Mouse (Mus musculus) cerebellum, adult (tissue): ENCODE measurements around the gene Fgfr1op2.
"Not testable (repeated sequence)": the region's sequence is repeated elsewhere in the genome, so short reads cannot be mapped to it uniquely, and the experiment has no call there.

Experiments used
- ATAC-seq: cut with Nextera tagmentation; 2 replicates; pipeline ENCODE4 v1.9.2; 2017; ENCODE audit warnings: mild to moderate bottlenecking, moderate library complexity, mixed read lengths; ENCODE audit not compliant: insufficient number of reproducible peaks, low FRiP score, low TSS enrichment

The Fgfr1op2 gene

DNA sequence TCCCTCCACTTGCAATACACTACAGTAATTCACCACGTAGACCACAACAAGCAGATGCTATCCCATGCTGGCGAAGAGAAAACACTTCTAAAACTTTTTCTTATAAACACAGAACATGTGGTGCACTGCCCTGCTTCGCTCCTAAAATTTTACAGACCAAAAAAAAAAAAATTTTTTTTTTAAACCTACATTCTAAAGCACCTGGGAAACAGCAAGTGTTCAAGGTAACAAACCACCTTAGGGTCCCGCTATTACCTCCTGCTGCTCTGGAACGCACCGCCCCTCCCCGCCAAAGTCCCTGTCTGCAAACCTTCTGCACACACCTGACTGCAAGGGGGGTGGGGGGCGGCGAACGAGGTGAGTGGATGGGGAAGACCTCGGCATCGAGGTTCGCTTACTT lies at the start of gene Fgfr1op2:
Gene Fgfr1op2 (plus strand): TSS at position 301 of the 400 bp plus-strand sequence.
- ATAC-seq: no peak

DNA sequence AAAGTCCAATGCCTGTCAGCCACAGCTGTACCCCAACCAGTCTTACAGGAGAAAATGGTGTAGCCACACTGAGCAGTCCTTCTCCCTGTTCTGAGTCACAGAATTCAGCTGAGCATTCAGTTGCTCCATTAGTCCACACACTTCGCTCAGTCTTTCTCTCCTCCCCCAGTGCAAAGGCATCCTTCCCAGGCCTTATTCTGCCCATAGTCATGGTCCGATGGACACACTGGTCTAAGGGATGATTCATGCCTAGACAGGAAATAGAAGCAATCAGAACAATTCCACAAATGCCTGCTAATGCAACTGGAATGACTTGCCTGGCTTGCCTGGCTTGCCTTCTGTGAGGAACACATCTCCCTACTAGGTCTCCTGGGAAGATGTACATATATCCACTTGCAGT lies 49.5 kb upstream of the Fgfr1op2 start:
- no peak for ATAC-seq

DNA sequence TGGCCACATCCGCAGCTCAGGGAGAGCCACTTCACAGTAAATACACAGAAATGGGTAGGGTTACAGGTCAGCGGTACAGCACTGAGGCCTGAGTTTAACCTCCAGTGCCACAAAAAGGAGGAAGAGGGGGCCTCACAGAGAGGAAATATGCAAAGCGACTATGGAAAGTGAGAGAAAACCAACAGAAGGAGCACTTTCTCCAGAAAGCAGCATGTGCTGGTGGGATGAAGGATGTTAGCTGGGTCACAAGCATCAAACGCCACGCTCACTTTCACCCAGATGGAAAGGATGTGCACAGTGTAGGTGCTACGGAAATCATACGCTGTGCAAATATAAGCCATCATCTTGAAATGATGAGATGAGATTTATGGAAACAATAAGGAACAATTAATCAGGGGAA lies 46.6 kb upstream of the Fgfr1op2 start:
- ATAC-seq: no peak

DNA sequence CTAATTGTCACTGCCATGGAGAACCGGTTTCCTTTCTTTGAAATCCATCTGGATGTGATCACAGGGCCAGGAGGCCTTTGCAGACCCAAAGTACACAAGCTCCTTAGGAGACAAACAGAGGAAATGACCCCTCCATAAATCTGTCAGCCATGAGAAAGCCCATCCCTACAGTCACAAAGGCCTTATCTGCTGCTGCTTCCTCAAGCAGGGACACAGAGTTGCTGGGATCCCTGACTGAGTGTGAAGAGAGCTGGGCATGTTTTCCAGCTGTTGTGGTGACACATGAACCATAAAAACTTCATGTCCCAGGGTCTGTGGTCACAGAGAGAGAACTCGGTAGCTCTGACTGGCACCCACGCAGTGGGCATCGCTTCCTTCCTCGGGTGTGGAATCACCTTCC lies 46.2 kb upstream of the Fgfr1op2 start:
- no peak for ATAC-seq

DNA sequence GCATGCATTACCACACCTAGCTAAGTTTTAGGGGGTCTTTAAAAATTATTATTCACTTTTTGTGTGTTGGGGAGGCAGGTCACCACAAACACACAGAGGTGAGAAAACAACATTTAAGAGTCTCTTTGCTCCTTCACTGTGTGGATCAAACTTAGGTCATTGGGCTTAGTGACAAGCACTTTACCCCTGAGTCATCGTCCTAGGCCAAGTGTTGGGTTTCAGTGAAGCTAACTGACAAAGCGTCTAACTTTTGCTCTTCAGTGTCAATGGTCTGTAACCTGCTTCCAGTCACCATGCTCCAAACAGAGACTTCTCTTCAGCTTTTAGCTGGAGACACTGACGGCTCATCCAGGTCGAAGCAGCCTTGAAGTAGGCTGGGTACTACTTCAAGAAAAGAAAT lies 43.9 kb upstream of the Fgfr1op2 start:
- ATAC-seq: no peak

DNA sequence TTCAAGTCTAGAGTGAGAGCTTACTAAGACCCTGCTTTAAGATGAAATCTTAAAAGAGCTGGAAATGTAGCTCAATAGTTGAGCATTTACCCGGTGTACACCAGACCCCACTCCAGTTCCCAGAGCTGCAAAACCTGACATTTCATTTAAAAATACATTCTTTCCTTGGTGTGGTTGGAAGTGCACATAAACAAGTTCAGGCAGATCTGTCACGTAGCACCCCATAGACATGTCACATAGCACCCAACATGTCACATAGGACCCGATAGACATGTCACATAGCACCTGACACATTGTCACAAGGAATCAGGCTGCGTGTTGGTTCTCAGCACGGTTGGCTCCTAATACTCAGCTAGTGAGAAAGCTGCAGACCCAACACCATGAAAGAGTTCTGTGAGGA lies 41.5 kb upstream of the Fgfr1op2 start:
- ATAC-seq: no peak

DNA sequence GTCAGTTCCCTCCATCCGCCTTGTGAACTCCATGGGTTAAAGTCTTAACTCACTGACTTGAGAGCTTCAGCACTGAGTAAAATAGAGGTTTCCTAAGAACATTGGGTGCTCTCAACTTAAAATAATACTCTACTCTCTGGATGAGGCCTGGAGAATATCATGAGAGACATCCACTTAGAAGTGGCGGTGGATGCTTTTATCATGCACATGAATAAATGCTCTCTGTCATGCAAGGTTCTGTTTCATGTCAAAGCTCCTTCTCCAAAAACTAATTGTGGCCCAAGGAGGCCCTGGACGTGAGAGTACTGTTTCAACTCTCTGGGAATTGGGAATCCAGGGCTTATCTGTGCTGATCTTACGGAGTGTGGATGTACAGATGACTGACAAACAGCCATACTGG lies 39.9 kb upstream of the Fgfr1op2 start:
- no peak for ATAC-seq

DNA sequence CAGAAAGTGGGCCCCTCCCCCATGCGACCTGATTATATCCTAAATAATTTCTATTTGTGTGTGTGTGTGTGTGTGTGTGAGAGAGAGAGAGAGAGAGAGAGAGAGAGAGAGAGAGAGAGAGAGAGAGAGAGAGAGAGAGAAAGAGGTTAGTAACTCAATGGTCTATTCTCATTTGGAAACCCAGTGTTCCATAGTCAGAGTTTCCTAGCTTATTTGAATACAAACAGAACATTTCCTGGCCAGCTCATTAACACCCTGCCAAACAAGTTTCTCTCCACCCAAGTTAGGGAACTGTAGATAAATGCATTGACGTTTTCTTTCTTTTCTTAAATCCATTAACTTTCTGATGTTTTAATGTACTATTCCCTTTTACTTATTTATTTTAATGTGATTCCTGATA lies 38.9 kb upstream of the Fgfr1op2 start:
- no peak for ATAC-seq

DNA sequence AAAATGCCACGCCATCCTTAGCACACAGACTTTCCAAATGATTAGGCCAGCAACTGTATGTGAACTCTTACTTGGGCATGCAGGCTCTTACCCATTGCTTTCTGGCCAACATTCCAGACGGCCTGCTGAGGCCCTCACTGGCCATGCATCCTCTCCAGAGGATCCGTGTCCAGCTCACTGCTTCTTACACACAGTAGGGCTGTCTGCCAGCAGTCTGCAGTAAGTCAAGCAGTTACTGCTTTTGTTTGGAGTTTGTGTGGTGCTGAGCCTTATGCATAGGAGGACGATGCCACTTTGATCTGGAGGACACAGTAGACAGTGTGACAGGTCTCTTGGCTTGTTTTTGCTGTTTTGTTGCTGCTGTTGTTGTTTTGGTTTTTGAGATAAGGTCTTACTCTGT lies 38.3 kb upstream of the Fgfr1op2 start:
- ATAC-seq: no peak

DNA sequence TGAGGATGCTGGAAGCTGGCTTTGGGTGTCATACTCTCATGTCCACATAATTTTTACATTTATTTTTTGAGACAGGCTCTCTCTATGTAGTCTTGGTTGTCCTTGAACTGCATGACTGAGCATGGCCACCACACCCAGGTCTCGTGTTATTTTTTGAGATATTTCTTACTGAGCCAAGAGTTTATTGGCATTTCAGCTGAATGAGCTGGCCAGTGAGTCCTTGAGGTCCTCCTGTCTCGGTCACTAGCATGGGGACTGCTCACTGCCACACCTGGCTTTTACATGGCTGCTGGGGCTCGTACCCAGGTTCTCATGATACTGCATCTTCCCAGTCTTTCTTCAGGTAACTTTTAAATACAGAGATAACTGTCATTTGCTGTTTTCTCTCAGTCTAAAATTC lies 36.6 kb upstream of the Fgfr1op2 start:
- ATAC-seq: no peak

DNA sequence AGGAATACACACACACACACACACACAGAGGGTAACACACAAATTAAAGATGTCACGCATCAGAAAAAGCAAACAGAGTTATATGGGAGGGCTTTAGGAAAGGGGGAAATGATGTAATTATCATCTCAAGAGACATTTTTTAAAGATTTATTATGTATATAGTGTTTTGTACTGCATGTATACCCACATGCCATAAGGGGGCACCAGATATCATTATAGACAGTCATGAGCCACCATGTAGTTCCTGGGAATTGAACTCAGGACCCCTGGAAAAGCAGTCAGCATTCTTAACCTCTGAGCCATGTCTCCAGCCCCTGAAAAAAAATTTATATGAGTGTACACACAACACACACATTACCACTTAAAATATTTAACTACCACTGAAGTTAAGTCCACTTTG lies 32.4 kb upstream of the Fgfr1op2 start:
- ATAC-seq: no peak

DNA sequence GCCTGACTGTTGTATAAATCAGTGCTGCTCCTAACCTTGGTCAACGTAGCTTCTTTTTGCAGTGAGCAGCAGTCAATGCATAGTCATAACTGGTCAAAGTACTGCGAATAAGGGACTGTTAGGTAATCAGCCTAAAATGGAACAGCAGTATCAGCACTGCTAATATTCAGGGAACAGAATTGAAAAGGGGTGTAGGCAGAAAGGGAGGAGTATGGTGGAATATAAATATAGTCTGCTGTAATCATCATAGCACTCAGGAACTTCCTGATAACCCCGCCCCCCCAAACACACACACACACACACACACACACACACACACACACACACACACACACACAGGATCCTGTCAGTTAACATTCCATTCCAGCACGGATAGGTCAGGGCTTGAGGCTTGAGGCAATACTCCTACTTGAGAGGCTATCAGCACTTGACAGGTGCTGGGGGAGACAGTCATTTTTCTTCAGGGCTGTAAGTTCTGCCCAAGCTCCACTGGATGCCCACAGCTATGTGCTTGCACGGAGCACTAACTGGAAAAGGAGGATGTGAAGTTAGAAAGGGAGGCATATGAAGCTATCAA lies 31.6 kb upstream of the Fgfr1op2 start:
- no peak for ATAC-seq

DNA sequence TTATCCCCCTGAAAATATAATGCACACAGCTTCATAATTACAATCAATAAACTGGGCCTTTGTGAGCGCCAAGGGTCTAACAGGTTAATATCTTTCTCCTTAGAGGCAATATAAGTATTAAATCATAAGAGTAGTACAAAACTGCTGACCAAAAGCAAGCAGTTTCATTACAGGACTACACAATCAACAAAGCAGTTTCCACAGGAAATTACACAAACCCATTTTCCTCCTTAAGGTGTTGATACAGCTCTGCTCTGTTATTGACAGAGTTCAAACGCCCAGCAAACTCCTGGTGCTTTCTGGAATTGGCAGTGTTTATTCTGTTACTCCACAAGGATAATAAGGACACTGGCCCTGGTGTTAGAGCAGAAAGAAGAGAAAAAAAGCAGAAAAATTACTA lies 26.6 kb upstream of the Fgfr1op2 start:
- ATAC-seq: no peak

DNA sequence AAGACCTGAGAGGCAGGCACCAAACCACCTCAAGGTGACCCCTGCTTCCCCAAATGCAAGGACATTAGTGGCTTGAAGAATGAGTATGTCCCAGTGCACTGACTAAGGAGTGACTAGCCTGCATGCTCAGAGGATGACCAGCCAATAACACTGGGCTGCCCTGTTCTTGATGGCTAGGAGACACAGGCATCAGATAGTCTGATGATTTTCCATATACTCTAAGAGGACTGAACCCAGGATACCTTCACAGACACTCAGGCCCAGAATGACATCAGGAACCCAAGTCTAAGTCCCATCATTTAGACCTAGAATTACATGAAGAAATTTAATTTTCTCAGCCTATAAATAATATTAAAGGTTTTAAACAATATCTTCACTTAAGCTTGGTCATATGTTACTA lies 25.7 kb upstream of the Fgfr1op2 start:
- no peak for ATAC-seq

DNA sequence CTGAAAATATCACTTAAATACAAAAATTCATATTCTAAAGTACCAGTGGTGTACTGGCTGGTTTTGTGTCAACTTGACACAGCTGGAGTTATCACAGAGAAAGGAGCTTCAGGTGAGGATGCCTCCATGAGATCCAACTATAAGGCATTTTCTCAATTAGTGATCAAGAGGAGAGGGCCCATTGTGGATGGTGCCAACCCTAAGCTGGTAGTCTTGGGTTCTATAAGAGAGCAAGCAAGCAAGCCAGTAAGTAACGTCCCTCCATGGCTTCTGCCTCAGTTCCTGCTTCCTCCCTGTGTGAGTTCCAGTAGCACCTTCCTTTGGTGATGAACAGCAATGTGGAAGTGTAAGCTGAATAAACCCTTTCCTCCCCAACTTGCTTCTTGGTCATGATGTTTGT lies 14.5 kb upstream of the Fgfr1op2 start:
- ATAC-seq: not testable (repeated sequence)

DNA sequence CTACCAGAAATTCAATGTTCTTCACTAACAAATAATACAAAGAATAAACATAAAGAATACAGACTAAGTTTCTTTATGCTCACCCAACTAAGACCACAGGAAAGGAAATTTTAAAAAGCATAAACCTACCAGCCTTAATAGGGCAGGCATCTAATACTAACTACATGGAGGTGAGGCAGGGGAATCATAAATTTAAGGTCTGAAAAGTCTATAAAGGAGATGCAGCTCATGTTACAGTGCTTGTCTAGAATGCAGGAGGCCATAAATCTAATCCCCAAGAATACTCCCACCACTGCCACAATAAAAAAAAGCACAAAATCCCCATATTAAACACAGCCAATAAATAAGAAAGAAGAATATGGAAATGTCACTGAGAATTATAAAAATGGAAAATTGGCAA lies 4.9 kb upstream of the Fgfr1op2 start:
- ATAC-seq: no peak

DNA sequence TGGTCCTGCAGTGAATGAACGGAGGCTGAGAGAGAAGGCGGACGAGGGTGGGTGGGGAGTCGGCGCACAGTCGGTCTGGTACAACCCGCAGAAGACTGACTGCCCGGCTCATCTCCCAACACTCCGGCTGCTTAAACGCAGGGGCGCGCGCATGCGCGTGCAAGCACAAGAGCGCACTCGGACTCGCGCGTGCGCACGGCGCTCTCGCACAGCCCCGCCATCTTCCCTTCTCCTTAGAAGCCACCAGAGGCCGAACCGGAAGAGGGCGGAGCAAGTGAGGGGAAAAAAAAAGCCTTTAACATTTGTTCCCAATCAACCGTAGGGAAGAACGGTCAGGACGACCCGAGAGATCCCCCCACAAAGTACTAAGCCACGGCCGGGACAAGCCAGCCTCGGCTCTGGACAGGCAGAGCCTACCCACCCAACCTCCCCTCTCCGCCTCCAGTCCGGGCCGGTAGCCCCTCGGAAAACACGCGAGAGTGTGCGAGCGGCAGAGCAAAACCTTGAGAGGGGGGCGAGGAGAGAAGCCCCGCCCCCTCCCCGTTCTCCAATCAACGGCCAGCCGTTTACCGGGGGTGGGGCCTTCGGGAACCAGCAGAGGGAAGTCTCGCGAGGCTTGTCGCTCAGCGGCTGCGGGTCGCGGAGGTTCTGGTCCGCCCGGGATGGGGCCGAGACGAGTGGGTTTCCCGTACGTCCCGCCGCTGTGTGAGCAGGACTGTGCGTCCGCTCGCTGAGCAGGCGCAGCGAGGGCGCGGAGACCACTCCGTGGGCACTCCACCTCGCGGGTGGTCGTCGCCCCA lies 507 bp downstream of the Fgfr1op2 start, which contains the start of gene Ints13:
Gene Ints13 (minus strand): TSS at position 526 of the 800 bp plus-strand sequence.
- peak; percentile 94 for ATAC-seq

DNA sequence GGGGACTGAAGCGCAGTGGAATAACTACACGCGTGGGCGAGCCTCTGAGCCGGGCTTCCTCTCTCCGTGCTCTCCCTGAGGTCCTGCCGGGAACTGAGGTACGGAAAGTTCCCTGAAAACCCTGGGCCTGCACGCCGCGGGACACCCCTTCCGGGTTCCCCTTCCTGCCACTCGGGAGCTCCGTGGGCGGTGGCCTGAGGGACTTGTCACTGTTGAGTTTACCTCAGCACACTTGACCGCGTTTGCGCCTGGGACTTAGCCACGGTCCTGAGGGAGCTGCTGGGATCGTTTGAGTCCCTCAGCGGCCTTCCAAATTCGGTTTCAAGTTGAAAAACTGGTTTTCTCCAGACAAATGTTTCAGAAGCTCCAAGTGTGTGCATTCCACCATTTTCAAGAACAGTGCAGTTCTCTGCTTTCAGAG lies 1.1 kb downstream of the Fgfr1op2 start:
- ATAC-seq: peak; percentile 54

DNA sequence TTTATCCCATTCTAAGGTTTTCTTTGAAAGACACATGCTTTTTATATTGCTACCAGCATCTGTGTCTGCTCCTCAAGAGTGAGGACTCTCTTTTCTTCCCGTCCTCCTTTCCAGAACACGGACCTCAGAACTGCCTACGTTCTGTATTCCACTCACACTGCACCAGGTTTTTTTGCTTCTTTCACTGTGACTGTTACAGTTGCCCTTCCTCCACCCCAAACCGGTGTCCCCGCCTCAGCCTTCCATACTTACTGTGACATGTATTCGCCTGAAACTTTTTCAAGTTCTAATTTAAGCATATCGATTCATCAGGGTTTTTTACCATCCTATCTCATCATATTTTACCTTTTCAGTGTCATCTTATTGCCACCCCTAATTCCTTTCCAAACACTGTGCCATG lies 1.6 kb downstream of the Fgfr1op2 start:
- ATAC-seq: no peak

DNA sequence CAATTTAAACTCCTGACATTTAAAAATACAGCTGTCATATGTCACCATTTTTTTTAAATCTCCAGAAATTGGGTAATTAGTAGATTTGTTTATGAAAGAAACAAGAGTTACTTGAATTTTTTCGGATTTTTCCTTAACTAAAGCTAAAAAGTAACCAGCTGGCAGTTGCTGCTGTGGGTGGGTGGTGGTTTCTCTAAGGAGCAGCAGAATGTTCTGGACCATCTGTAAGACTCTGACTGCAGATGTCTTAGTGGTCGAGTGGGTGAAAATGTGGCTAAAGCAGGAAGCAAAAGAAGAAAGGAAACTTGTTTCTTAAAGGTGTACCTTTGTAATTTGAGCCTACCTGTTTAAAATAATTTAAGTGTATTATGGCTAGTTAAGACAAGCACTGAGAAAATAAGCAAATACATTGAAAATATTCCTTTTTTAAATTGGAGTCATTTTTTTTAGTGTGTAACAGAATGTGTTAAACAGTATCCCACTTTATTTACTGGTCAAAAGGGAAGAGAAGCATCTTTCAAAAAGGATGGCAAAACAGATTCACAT lies 3.5 kb downstream of the Fgfr1op2 start:
- ATAC-seq: no peak

DNA sequence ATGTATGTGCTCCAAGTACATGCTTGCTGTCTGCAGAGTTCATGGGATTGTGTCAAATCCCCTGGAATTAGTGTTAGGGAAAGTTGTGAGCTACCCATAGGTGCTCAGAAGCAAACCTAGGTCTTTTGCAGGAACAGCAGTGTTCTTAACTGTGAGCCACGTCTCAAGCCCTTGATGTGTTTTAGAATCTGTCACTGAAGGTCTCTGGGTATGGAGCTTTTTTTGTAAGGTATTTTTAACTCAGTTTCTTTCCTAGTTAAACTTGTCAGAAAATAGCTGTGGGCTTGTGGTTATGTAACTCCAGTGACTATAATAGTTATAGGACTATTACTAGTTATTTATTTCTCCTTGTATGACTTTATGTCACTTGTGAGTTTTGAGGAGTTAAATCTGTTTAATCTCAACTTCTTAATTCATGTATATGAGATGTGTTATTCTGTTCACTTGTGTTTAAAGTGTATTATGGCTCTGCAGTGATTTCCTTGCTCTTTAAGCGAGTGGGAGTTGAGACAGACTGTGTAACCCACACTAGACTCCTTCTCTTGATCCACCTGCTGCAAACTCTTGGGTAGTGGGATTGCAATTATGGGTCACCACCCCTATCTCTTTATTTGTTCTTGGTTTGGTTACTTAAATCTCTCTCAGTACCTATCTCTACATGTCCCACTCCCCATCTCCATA lies 6.5 kb downstream of the Fgfr1op2 start:
- no peak for ATAC-seq
